Mouse (Mus musculus): ENCODE data around the gene RPS10-NUDT3.

DNA sequence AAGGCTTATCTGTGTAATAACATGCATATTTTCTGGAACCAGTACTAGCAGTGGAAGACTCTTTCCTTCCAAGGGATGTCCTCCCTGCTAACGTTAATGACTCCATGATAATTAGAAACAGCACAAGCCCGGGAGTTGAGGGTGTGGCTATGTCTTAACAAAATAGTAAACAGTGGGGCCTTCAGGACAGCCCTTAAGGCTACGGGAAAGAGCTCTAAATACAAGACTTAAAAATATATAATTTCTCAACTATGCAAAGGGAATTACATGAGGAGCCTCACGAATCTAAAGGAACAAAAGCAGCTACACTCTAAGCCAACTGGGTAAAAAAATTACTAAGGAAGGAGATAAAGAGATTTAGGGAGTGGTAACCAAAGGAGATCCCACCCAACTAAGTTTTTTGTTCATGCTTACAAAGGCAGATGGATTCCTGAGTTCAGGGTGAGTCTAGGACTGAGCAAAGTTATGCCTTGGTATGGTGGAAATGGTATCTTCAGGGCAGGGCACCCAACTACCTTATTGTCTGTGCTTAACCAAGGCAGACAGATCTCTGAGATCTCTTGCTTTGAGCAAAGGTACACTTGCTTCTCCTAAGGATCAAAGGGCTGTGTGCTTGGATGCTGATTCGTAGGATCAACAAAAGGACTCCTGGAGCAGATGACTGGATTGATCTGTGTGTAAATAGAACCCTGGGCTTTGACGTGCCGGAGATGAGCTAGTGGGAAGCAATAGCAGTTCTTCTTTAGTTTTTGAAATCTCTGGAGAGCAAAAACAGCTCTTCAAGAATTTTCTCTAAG, 9.4 kb downstream of the RPS10-NUDT3 start:
- TF ChIP-seq CTCF (IDR thresholded peaks at IDR 0.05; ENCODE audit: control insufficient read depth, insufficient read depth, insufficient replicate concordance, low read depth, low read length) (no peak), POLR2A (IDR thresholded peaks at IDR 0.05; ENCODE audit: control insufficient read depth, low read depth, low read length) (no peak)

Measured in testis, adult 2 months (tissue).